Mouse (Mus musculus): ENCODE results near the gene Itga5. TPM values are rescaled to one million over a fixed set of nuclear protein-coding genes. Genes with fewer than 3 reads are reported as not detected.
A peak's percentile ranks its signal among the peaks of the same experiment; 100 is the strongest.

Itga5 gene
- total RNA-seq, 1 experiment = 80.8 TPM

DNA sequence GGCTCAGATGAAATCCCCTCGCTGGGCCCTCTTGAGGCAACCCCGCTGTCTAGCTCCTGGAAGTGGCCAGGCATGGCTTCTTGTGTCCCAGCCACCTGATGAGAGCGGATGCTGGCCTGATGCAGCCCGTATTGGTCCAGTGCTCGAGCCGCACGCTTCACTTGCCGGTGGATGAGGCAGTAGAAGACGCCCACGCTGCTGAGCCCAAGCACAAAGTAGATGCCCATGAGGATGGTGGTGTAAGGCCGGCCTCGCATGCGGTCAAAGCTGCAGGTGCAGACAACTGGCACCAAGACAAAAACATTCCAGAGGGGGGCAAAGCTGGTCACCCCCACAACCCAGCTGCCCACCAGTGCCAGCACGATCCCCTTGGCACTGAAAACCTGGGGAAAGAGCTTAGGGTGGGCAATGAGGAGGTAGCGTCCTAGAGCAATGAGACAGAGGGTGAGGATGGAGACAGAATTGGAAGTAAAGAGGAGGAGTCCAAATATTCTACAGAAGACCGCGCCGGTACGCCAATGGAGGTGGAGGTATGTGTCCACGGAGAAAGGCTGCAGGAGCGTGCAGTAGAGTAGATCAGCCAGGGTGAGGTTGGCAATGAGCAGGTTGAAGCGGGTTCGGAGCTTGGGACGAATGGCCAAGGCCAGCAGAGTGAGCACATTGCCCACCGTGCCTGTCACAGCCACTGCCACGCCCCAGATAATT lies 57.5 kb downstream of the Itga5 start:
- in situ Hi-C loops (cut with MboI; ENCODE audit: low sequenced_read_pairs in 2 of 2, unreplicated experiment in 2 of 2) = loop anchor here in 1 of 2 experiments (25.0 kb wide), 1 partner anchor 322 kb away; the partner anchor contains the start of genes Hoxc6, Hoxc8 and Hoxc9
- Histone ChIP-seq H3K36me3 (ENCODE audit: control insufficient read depth, insufficient read depth, low read length, poor library complexity, severe bottlenecking) (no peaks in the 10 kb centered on the region), H3K4me1 (ENCODE audit: control insufficient read depth in 2 of 2, insufficient read depth in 2 of 2, low read length in 2 of 2, poor library complexity in 1 of 2) (peaks cover 6 to 9% of the 10 kb centered on the region in 2 experiments; a peak in 3 of 4 replicates), H3K9me3 (ENCODE audit: control insufficient read depth, insufficient read depth, low read depth, low read length) (no peaks in the 10 kb centered on the region), H3K27ac (ENCODE audit: insufficient read depth, low read depth, low read length, poor library complexity, severe bottlenecking) (no peak overlapping the region), H3K4me3 (ENCODE audit: insufficient read depth in 1 of 2, low read depth in 1 of 2, low read length in 2 of 2, poor library complexity in 1 of 2, severe bottlenecking in 1 of 2) (peak overlapping the region; percentile 27 to 36; a peak in 3 of 4 replicates), H3K9ac (ENCODE audit: insufficient read depth, low read depth, low read length, poor library complexity, severe bottlenecking) (peak overlapping the region; percentile 9)
- DNase-seq (ENCODE audit: low read depth, low spot score) = no peak
- TF ChIP-seq MAFK (IDR thresholded peaks at IDR 0.05; ENCODE audit: insufficient read depth, low read depth, low read length) (no peak), HCFC1 (IDR thresholded peaks at IDR 0.05; ENCODE audit: borderline replicate concordance, insufficient read depth, low read length) (no peak), ZNF384 (IDR thresholded peaks at IDR 0.05; ENCODE audit: low read depth, low read length) (no peak), CHD2 (IDR thresholded peaks at IDR 0.05; ENCODE audit: low read depth, low read length) (no peak), ZC3H11A (IDR thresholded peaks at IDR 0.05; ENCODE audit: borderline replicate concordance, low read depth, low read length) (no peak)

DNA sequence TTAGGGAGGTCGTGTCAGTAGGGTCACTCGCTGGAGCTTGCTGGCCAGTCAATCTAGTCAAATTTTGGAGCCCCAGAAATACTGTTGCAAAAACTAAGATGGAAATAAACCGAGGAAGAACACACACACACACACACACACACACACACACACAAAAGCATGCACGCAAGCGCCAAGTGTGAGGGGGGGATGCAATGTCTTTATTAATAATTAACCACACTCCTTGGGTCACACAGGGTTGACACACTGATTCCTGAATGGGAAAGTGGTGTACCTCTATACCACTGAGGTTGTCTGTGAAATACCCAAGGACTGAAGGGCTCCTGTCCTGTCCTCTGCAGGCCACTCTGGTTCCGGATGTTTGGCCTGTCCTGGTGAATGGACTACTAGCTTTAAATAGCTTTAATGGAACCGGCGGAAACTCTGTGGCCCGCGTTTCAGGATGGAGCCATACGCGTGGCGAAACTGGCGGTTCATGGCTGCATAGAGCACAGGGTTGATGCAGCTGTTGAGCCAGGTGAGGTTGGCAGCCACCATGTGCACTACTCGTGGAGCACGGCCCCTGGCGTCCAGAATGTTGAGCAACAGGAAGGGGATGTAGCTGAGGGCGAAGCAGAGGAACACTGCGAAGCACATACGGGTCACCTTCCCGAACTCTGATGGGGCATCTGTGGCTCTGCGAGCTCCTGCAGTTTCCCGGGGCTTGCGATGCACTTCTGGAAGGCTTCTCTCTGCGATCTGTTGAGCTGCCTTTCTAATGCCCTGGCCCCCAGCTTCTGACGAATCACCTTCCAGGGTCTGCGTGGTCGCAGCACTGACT lies 58.3 kb downstream of the Itga5 start:
- DNase-seq (ENCODE audit: low read depth, low spot score) = no peak
- TF ChIP-seq MAFK (IDR thresholded peaks at IDR 0.05; ENCODE audit: insufficient read depth, low read depth, low read length) (no peak), ZC3H11A (IDR thresholded peaks at IDR 0.05; ENCODE audit: borderline replicate concordance, low read depth, low read length) (no peak), HCFC1 (IDR thresholded peaks at IDR 0.05; ENCODE audit: borderline replicate concordance, insufficient read depth, low read length) (no peak), CHD2 (IDR thresholded peaks at IDR 0.05; ENCODE audit: low read depth, low read length) (no peak), ZNF384 (IDR thresholded peaks at IDR 0.05; ENCODE audit: low read depth, low read length) (no peak)
- H3K36me3 ChIP-seq (ENCODE audit: control insufficient read depth, insufficient read depth, low read length, poor library complexity, severe bottlenecking) = no peaks in the 10 kb centered on the region
- in situ Hi-C loops (cut with MboI; ENCODE audit: low sequenced_read_pairs in 2 of 2, unreplicated experiment in 2 of 2) = loop anchor here in 1 of 2 experiments (25.0 kb wide), 1 partner anchor 321 kb away; the partner anchor contains the start of genes Hoxc6, Hoxc8 and Hoxc9
- peaks cover 6 to 8% of the 10 kb centered on the region in 2 experiments; a peak in 3 of 4 replicates for H3K4me1 ChIP-seq (ENCODE audit: control insufficient read depth in 2 of 2, insufficient read depth in 2 of 2, low read length in 2 of 2, poor library complexity in 1 of 2)
- H3K9ac ChIP-seq (ENCODE audit: insufficient read depth, low read depth, low read length, poor library complexity, severe bottlenecking) = peak overlapping the region; percentile 9
- no peaks in the 10 kb centered on the region for H3K9me3 ChIP-seq (ENCODE audit: control insufficient read depth, insufficient read depth, low read depth, low read length)
- H3K27ac ChIP-seq (ENCODE audit: insufficient read depth, low read depth, low read length, poor library complexity, severe bottlenecking) = no peak overlapping the region
- peak overlapping the region; percentile 27 to 36; a peak in 3 of 4 replicates for H3K4me3 ChIP-seq (ENCODE audit: insufficient read depth in 1 of 2, low read depth in 1 of 2, low read length in 2 of 2, poor library complexity in 1 of 2, severe bottlenecking in 1 of 2)

- in situ Hi-C loops (cut with MboI; ENCODE audit: low sequenced_read_pairs in 2 of 2, unreplicated experiment in 2 of 2) = loop anchor here in 1 of 2 experiments (25.0 kb wide), 1 partner anchor 320 kb away; the partner anchor contains the start of genes Hoxc6, Hoxc8 and Hoxc9
- H3K36me3 ChIP-seq (ENCODE audit: control insufficient read depth, insufficient read depth, low read length, poor library complexity, severe bottlenecking) = no peaks in the 10 kb centered on the region
- H3K4me1 ChIP-seq (ENCODE audit: control insufficient read depth in 2 of 2, insufficient read depth in 2 of 2, low read length in 2 of 2, poor library complexity in 1 of 2) = peaks cover 6 to 8% of the 10 kb centered on the region in 2 experiments; a peak in 3 of 4 replicates
- no peaks in the 10 kb centered on the region for H3K9me3 ChIP-seq (ENCODE audit: control insufficient read depth, insufficient read depth, low read depth, low read length)
- TF ChIP-seq HCFC1 (IDR thresholded peaks at IDR 0.05; ENCODE audit: borderline replicate concordance, insufficient read depth, low read length) = no peak
- TF ChIP-seq MAFK (IDR thresholded peaks at IDR 0.05; ENCODE audit: insufficient read depth, low read depth, low read length) = no peak
- peak; percentile 54; the same call in 1 of the 2 replicates for TF ChIP-seq ZC3H11A (IDR thresholded peaks at IDR 0.05; ENCODE audit: borderline replicate concordance, low read depth, low read length)
- TF ChIP-seq ZNF384 (IDR thresholded peaks at IDR 0.05; ENCODE audit: low read depth, low read length) = no peak
- no peak for TF ChIP-seq CHD2 (IDR thresholded peaks at IDR 0.05; ENCODE audit: low read depth, low read length)
- no peak overlapping the region for H3K27ac ChIP-seq (ENCODE audit: insufficient read depth, low read depth, low read length, poor library complexity, severe bottlenecking)
- DNase-seq (ENCODE audit: low read depth, low spot score) = peak; percentile 97
- no peak overlapping the region for H3K4me3 ChIP-seq (ENCODE audit: insufficient read depth in 1 of 2, low read depth in 1 of 2, low read length in 2 of 2, poor library complexity in 1 of 2, severe bottlenecking in 1 of 2)
- no peak overlapping the region for H3K9ac ChIP-seq (ENCODE audit: insufficient read depth, low read depth, low read length, poor library complexity, severe bottlenecking)
Measured at GRCm38 (mm10) chr15:103307125-103307524, 59.4 kb downstream of the Itga5 start.
